Mouse (Mus musculus): ENCODE data around the gene Cbarp. TPM values are rescaled to one million over a fixed set of nuclear protein-coding genes. Genes with fewer than 3 reads are reported as not detected.
A peak's percentile ranks its signal among the peaks of the same experiment; 100 is the strongest.

Gene Cbarp
- total RNA-seq, 2 experiments from 2014 or later: 2.4 to 3.1 TPM

GRCm38 (mm10) chr10:80136179-80136951 lies 4.3 kb downstream of the Cbarp start:
- DNase-seq (ENCODE audit: low spot score): no peak
- intact Hi-C loops (cut with DNase I): loop anchor here (5.0 kb wide), 1 partner anchor 149 kb away; the partner anchor contains the start of gene Cnn2

DNA sequence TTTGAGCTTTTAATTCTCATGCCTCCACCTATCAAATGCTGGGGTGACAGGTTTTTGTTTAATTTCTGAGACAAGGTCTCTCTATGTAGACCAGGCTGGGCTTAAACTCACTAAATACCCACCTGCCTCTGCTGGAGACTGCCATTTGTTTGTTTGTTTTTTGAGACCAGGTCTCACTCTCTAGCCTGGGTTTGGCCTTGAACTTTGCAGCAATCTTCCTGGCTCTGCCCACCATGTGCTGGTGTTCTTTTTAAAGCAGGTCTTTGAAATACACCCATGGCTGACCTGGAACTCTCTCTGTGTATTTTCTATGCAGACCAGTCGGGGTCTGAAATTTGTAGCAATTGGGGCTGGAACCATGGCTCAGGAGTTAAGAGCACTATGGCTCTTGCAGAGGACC lies 5.0 kb downstream of the Cbarp start:
- intact Hi-C loops (cut with DNase I): loop anchor here (5.0 kb wide), 1 partner anchor 148 kb away; the partner anchor contains the start of gene Cnn2

GRCm38 (mm10) chr10:80135161-80135560 lies 5.5 kb downstream of the Cbarp start:
- DNase-seq (ENCODE audit: low spot score): no peak
- intact Hi-C loops (cut with DNase I): loop anchor here (5.0 kb wide), 1 partner anchor 148 kb away; the partner anchor contains the start of gene Cnn2

More for the DNA sequence above, 5.0 kb downstream of the Cbarp start:
- DNase-seq (ENCODE audit: low spot score): no peak

- intact Hi-C loops (cut with DNase I): no loop called here
- DNase-seq (ENCODE audit: low spot score): no peak
Measured at GRCm38 (mm10) chr10:80134421-80134820, 6.2 kb downstream of the Cbarp start.

- intact Hi-C loops (cut with DNase I): no loop called here
- DNase-seq (ENCODE audit: low spot score): peak; percentile 37
Measured at GRCm38 (mm10) chr10:80133226-80133849, 7.3 kb downstream of the Cbarp start.

GRCm38 (mm10) chr10:80131952-80132350 lies 8.7 kb downstream of the Cbarp start:
- intact Hi-C loops (cut with DNase I): no loop called here
- no peak for DNase-seq (ENCODE audit: low spot score)

DNA sequence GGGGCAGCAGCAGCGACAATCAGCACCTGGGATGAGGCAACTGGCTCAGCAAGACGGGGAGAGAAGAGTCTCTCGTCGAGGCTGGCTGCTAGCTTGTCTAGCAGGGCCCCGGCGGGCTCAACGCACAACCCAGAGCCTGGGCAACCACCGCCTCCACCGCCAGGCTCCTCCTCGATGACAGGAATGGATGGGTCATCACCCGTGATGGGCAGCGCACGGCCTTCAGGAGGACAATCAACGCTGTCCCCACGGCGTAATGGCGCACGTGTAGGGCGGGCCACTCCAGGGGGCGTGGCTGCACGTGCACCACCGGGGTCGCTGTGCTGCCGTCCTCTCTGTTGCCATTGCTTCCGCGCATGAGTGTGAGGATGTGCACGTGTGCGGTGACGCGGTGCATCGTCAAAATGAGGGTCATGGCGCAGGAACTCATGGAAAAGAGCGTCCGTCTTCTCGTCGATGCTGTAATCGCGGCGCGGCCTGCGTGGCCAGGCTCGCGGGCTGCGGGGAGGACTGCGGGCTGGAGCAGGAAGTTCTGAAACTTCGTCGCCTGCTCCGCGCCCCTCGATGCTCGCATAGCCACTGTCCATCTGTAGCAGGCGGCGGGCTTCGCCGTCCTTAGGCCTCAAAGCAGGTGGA lies 9.2 kb downstream of the Cbarp start:
- no peak for DNase-seq (ENCODE audit: low spot score)
- intact Hi-C loops (cut with DNase I): no loop called here

GRCm38 (mm10) chr10:80130403-80131031 lies 10.1 kb downstream of the Cbarp start:
- intact Hi-C loops (cut with DNase I): no loop called here
- DNase-seq (ENCODE audit: low spot score): no peak

DNA sequence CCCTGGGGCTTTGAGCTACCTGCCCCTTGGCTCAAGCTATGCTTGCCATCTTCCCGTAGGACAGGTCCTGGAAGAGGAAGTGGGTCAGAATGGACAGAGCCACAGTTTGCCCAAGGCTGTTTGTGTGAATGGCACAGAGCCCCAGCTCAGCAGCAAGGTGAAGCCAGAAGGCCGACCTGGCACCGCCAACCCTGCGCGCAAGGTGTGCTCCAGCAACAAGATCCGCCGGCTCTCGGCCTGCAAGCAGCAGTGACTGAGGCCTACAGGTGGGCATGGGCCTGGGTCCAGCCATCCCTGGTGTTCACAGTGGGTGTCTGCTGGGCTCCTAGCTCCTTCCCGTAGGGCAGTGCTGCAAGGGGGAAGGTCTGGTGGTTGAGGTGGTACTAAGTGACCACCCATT lies 10.8 kb downstream of the Cbarp start:
- intact Hi-C loops (cut with DNase I): no loop called here

DNA sequence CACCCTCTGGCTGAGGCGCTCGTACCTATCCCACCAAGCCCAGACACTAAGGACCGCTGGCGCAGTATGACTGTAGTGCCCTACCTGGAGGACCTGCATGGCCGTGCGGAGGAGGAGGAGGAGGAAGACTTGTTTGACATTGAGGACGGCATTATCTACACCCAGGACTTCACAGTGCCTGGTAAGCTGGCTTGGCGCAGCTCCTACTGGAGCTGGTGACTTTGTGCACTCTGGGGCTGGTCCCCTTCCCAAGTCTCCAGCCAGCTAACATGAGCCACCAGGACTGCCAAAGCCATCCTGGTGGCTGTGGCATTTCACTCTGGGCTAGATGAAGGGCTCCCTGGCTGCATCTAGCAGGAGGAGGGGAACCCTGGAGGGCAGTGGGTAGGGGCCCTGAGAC lies 12.7 kb downstream of the Cbarp start:
- intact Hi-C loops (cut with DNase I): no loop called here
- DNase-seq (ENCODE audit: low spot score): no peak

More for the DNA sequence above, 10.8 kb downstream of the Cbarp start:
- no peak for DNase-seq (ENCODE audit: low spot score)

GRCm38 (mm10) chr10:80123932-80124562 lies 16.6 kb downstream of the Cbarp start:
- intact Hi-C loops (cut with DNase I): no loop called here
- no peak for DNase-seq (ENCODE audit: low spot score)

DNA sequence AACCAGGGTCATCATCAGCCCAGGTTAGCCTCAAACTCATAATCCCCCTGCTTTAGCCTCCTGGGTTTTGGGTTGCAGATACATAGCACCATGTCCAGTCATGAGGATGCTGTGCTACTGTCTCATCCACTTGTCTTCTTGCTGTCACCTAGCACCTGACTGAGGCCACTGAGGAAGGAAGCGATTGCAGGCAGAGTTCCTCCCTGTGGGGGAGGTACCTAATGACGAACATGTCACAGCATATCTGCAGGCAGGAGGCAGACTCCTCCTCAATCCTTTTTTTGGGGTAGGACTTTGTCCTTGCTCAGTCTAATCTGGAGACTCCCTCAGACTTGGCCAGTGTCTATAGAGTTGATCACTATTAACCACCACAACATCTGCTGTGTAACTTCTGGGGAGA lies 19.0 kb downstream of the Cbarp start:
- DNase-seq (ENCODE audit: low spot score): no peak
- intact Hi-C loops (cut with DNase I): no loop called here

GRCm38 (mm10) chr10:80120146-80120545 lies 20.5 kb downstream of the Cbarp start:
- DNase-seq (ENCODE audit: low spot score): no peak
- intact Hi-C loops (cut with DNase I): no loop called here

- no peak for DNase-seq (ENCODE audit: low spot score)
- intact Hi-C loops (cut with DNase I): no loop called here
Measured at GRCm38 (mm10) chr10:80118552-80118951, 22.1 kb downstream of the Cbarp start.

GRCm38 (mm10) chr10:80117736-80118135 lies 22.9 kb downstream of the Cbarp start:
- no peak for DNase-seq (ENCODE audit: low spot score)
- intact Hi-C loops (cut with DNase I): loop anchor here (2.0 kb wide), 2 partner anchors 25 to 191 kb away; partner anchors contain the start of gene Arid3a

DNA sequence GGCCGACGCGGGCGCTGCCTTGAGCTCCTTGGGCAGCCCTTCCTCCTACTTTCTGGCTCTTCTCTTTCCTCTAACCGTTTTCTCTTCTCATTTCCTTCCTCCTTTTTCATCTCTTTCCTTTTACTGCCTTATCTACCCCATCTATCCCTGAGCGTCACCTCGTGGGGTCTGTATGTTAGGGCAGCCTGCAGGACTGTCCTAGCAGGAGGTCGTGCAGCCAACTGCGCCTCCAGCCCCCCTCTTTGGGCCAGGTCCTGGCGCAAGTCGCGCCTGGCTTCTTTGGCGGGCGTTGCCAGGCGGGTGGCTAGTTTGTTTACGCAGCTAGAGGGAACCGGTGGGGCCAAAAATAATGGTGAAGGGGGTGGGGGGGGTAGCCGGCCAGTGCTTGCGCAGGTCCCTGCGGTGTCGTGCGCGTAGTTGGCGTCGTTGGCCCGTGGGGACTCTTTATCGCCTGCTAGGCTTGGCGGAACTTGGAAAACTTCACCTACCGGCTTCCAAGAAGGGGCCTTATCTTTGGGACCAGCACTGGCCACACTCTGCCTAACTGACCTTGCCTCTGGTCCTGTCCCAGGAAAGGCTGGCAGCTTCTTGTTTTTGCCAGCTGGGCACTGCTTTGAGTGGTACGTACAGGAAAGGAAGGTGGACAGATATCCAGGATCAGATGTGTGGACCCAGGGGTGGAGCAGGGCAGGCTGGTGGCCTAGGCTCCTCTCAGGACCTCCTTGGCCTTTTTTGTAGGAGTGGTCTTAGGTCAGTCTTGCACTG lies 23.5 kb downstream of the Cbarp start:
- intact Hi-C loops (cut with DNase I): loop anchor here (2.0 kb wide), 2 partner anchors 26 to 190 kb away; partner anchors contain the start of gene Arid3a

GRCm38 (mm10) chr10:80116563-80116926 lies 24.1 kb downstream of the Cbarp start:
- intact Hi-C loops (cut with DNase I): loop anchor here (2.0 kb wide), 2 partner anchors 26 to 190 kb away; partner anchors contain the start of gene Arid3a
- no peak for DNase-seq (ENCODE audit: low spot score)

More for the DNA sequence above, 23.5 kb downstream of the Cbarp start:
- peak; percentile 63 for DNase-seq (ENCODE audit: low spot score)

DNA sequence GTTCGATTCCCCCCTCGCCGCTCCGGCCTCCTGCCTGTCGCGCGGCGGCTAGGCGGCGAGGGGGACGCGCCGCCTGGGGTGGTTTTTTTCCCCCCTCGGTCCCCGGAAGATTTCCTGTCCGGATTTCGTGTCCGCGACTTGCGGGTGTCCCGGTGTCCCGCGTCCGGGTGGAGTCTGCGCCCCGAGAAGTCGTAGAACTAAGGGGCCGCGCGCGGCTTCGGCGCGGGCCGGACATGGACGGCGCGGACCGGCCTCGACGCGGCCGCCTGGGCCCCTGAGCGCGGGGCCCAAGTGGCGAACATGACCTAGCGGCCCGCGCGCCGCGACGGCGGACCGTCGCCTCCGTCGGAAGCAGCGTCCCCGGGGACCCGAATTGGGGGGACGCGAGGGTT lies 24.7 kb downstream of the Cbarp start:
- no peak for DNase-seq (ENCODE audit: low spot score)
- intact Hi-C loops (cut with DNase I): loop anchor here (2.0 kb wide), 4 partner anchors 27 to 189 kb away; partner anchors contain the start of gene Arid3a

All from heart, postnatal 25 days (tissue).